Mouse (Mus musculus) testis, adult 2 months (tissue): ENCODE measurements at regions not wholly inside any gene's neighbourhood (a gene's known extent, or its start where the extent isn't known, plus 50 kb on each side); places are given as distances from the start of the nearest gene placed in this dataset.

Source experiments
- CTCF ChIP-seq: fragments of 200-500 bp; IDR thresholded peaks from 2 replicates; pipeline ENCODE4 v1.5.1; 2012; ENCODE audit warnings: low read depth, mild to moderate bottlenecking, inconsistent platforms, low read length, moderate library complexity; ENCODE audit not compliant: control insufficient read depth, insufficient read depth, insufficient replicate concordance
- POLR2A ChIP-seq: fragments of 200-500 bp; IDR thresholded peaks from 2 replicates; pipeline ENCODE4 v1.6.1; 2012; ENCODE audit warnings: low read depth, mild to moderate bottlenecking, inconsistent platforms, low read length, moderate library complexity; ENCODE audit not compliant: control insufficient read depth

DNA sequence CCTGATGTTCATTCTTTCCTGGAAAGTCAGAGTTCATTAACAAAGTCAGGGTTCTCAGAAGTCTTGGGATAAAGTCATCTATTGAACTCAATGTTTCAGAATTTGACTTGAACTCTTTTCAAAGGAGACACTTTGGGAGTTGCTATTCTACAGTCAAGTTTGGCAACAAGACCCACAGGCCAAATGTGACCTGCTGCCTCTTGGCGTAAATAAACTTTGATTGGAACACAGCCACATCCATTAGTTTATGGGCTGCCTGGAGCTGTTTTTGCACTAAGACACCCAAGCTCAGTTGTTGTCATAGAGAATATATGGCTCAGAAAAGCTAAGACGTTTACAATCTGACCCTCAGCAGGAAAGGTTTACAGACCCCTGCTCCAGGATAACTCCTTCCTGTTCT is 464.2 kb upstream of the Vstm2b start:
- TF ChIP-seq CTCF (no peak), POLR2A (no peak)
